Comparison of ENCODE assay signal across 8 mouse cellular contexts in the genomic region with DNA sequence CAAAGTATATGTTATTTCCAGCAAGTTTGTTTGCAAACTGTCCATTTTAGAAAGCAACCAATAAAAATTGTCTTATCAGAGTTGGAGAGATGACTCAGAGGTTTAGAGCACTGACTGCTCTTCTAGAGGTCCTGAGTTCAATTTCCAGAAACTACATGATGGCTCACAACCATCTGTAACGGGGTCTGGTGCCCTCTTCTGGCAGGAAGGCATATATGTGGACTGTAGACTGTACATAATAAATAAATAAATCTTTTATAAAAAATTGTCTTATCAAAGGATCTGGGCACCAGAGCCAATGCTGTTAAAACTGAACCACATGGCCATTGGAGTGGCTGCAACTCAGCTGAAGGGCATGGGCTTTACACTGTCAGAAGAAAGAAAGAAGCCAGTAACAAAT. TPM values are rescaled to one million over a fixed set of nuclear protein-coding genes. Genes with fewer than 3 reads are reported as not detected.
DNase-seq lines count a peak whose midpoint lies in the region; ATAC-seq and TF ChIP-seq lines count a peak whose summit lies in the region.
"Had no signal": no experiment of that assay in that cellular context is flagged by ENCODE, and none has a peak within 500 bp of the region (broad histone marks: within the 10 kb centered on the region; RNA-seq: fewer than 3 reads in every experiment).

No protein-coding gene starts in this region.

- no peak overlapping the region for H3K9ac ChIP-seq in intestine, postnatal 0 days (ENCODE audit: low read depth, low read length)
- H3K9ac ChIP-seq in intestine, embryonic 16.5 days (ENCODE audit: low read depth, low read length): no peak overlapping the region

- H3K4me2 ChIP-seq in intestine, postnatal 0 days (replicated peaks; ENCODE audit: low read depth): no peak overlapping the region
- no peak overlapping the region for H3K4me2 ChIP-seq in intestine, embryonic 16.5 days (ENCODE audit: low read depth, low read length)

- TF ChIP-seq CTCF in intestine, postnatal 0 days (IDR thresholded peaks at IDR 0.05; ENCODE audit: low read depth): peak; percentile 61

- no peaks in the 10 kb centered on the region for H3K27me3 ChIP-seq in intestine, postnatal 0 days (replicated peaks; ENCODE audit: control insufficient read depth, insufficient read depth, low read length)
- H3K27me3 ChIP-seq in intestine, embryonic 16.5 days (replicated peaks; ENCODE audit: control insufficient read depth, insufficient read depth, low read length): no peaks in the 10 kb centered on the region

- no peak overlapping the region for H3K27ac ChIP-seq in intestine, postnatal 0 days (ENCODE audit: low read depth, low read length)
- no peak overlapping the region for H3K27ac ChIP-seq in intestine, embryonic 16.5 days (ENCODE audit: low read length)

- peaks cover 47% of the 10 kb centered on the region for H3K36me3 ChIP-seq in intestine, postnatal 0 days (ENCODE audit: control insufficient read depth, insufficient read depth)
- H3K36me3 ChIP-seq in intestine, embryonic 16.5 days (ENCODE audit: control insufficient read depth, insufficient read depth, low read length): peaks cover 6% of the 10 kb centered on the region

- no peaks in the 10 kb centered on the region for H3K4me1 ChIP-seq in intestine, postnatal 0 days (replicated peaks; ENCODE audit: control insufficient read depth, insufficient read depth, low read length)
- H3K4me1 ChIP-seq in intestine, embryonic 16.5 days (ENCODE audit: control insufficient read depth, insufficient read depth, low read length): no peaks in the 10 kb centered on the region

- DNase-seq in CD4-positive helper T cell, adult 2 months (ENCODE audit: low read depth, low spot score): peak; percentile 50
- peak; percentile 39 for DNase-seq in R1 (ENCODE audit: low read depth, low spot score)
- DNase-seq in lung, postnatal 14 days: peak; percentile 36
- DNase-seq in ovary, postnatal 36 days (ENCODE audit: low spot score): no peak
- no peak for DNase-seq in cerebellum, postnatal 4 days (ENCODE audit: low spot score in 2 of 2)
- DNase-seq: layer of hippocampus, postnatal 36 days had no signal

- H3K9me3 ChIP-seq in intestine, postnatal 0 days (ENCODE audit: control insufficient read depth): no peaks in the 10 kb centered on the region
- H3K9me3 ChIP-seq in intestine, embryonic 16.5 days (ENCODE audit: control insufficient read depth, low read length): no peaks in the 10 kb centered on the region

- H3K4me3 ChIP-seq in intestine, postnatal 0 days (ENCODE audit: low read depth, low read length): no peak overlapping the region
- no peak overlapping the region for H3K4me3 ChIP-seq in intestine, embryonic 16.5 days (ENCODE audit: low read length)

- WGBS in intestine, postnatal 0 days: 66% methylated on average over 1 of the region's 1 CpGs
- 67% methylated on average over 1 of the region's 1 CpGs for WGBS in intestine, embryonic 16.5 days

- ATAC-seq in intestine, postnatal 0 days: no peak
- ATAC-seq in intestine, embryonic 16.5 days: no peak

RNA-seq across cellular contexts. Expression of gene Cdadc1, which starts 7.1 kb away (rescaled TPM):
- 22.3 and 24.3 TPM in 2 replicates for polyA plus RNA-seq in intestine, postnatal 0 days (2015; fragmentation: Nextera tagmentation; extraction: Ambion mirVana)
- polyA plus RNA-seq in intestine, embryonic 16.5 days (2015; fragmentation: Nextera tagmentation; extraction: Ambion mirVana): 30.4 and 32.3 TPM in 2 replicates

RNA-seq across cellular contexts. Expression of gene Shisa2, which starts 34.5 kb away (rescaled TPM):
- 4.6 and 4.8 TPM in 2 replicates for polyA plus RNA-seq in intestine, postnatal 0 days (2015; fragmentation: Nextera tagmentation; extraction: Ambion mirVana)
- polyA plus RNA-seq in intestine, embryonic 16.5 days (2015; fragmentation: Nextera tagmentation; extraction: Ambion mirVana): 5.9 TPM in 2 replicates

Comparison
In these comparisons a context has a peak if more than half of its experiments do, and no peak if none do; other contexts are left out.
1. DNase-seq: peak in CD4-positive helper T cell, adult 2 months (single experiment), R1 (single experiment) and lung, postnatal 14 days (single experiment); none in ovary, postnatal 36 days (single experiment) and cerebellum, postnatal 4 days (0 of 2).